Mouse (Mus musculus) CH12.LX (cell line): ENCODE measurements at regions not wholly inside any gene's neighbourhood (a gene's known extent, or its start where the extent isn't known, plus 50 kb on each side); places are given as distances from the start of the nearest gene placed in this dataset.

Source experiments
- DNase-seq: peaks from one replicate; pipeline ENCODE4 v3.0.0-alpha.2; 2013; ENCODE audit errors: extremely low read depth
- H3K27ac ChIP-seq: 2 replicates; pipeline ENCODE4 v1.5.1; 2012; ENCODE audit warnings: low read depth, mild to moderate bottlenecking, control low read depth, moderate library complexity; ENCODE audit not compliant: insufficient read depth
- H3K27me3 ChIP-seq: replicated peaks from 2 replicates; pipeline ENCODE3; 2012; ENCODE audit warnings: inconsistent platforms
- H3K36me3 ChIP-seq, 2 experiments: replicated peaks in 1 of 2; 2 replicates each; pipeline versions ENCODE3 to v1.6.1; 2012; ENCODE audit warnings: inconsistent platforms in 1 of 2, low read length in 1 of 2, mild to moderate bottlenecking in 1 of 2, mixed read lengths in 1 of 2, moderate library complexity in 1 of 2; ENCODE audit not compliant: control insufficient read depth in 1 of 2, insufficient read depth in 1 of 2
- H3K4me1 ChIP-seq, 2 experiments: 2 replicates each; pipeline ENCODE4 v1.6.1; 2012; ENCODE audit warnings: inconsistent platforms in 1 of 2, moderate library complexity in 1 of 2; ENCODE audit not compliant: insufficient read depth in 2 of 2, control insufficient read depth in 1 of 2
- H3K4me2 ChIP-seq: 2 replicates; pipeline ENCODE4 v1.6.1; 2012; ENCODE audit warnings: low read depth, mild to moderate bottlenecking, control low read depth; ENCODE audit not compliant: poor library complexity, insufficient read depth, severe bottlenecking
- H3K4me3 ChIP-seq, 3 experiments: fragments of 150-350 bp in 1 of 3; sonication (generic) in 1 of 3; replicated peaks in 1 of 3; 2 replicates each; pipeline versions ENCODE3 to v1.5.1; 2011 to 2012; ENCODE audit warnings: low read depth in 2 of 3, low read length in 2 of 3, mild to moderate bottlenecking in 2 of 3, moderate library complexity in 2 of 3, control low read depth in 1 of 3, improper control_type of control experiment in 1 of 3, inconsistent platforms in 1 of 3, mixed read lengths in 1 of 3; ENCODE audit not compliant: poor library complexity in 1 of 3
- H3K79me2 ChIP-seq: replicated peaks from 2 replicates; pipeline ENCODE4 v1.6.1; 2012; ENCODE audit warnings: mild to moderate bottlenecking, moderate library complexity; ENCODE audit not compliant: control insufficient read depth, poor library complexity, insufficient read depth, severe bottlenecking; ENCODE audit errors: extremely low read depth
- H3K9ac ChIP-seq: 2 replicates; pipeline ENCODE4 v1.6.1; 2012; ENCODE audit warnings: low read depth, mild to moderate bottlenecking, control low read depth, moderate library complexity; ENCODE audit not compliant: insufficient read depth
- H3K9me3 ChIP-seq: replicated peaks from 2 replicates; pipeline ENCODE3; 2012; ENCODE audit warnings: low read length, inconsistent platforms, mixed read lengths
- BHLHE40 ChIP-seq: IDR thresholded peaks from 2 replicates; pipeline ENCODE4 v1.6.1; 2011; ENCODE audit warnings: mild to moderate bottlenecking, low read depth, low read length, improper control_type of control experiment
- CHD1 ChIP-seq: IDR thresholded peaks from 2 replicates; pipeline ENCODE4 v1.6.1; 2012; ENCODE audit warnings: low read depth, low read length, improper control_type of control experiment, inconsistent platforms
- IRF4 ChIP-seq: IDR thresholded peaks from 2 replicates; pipeline ENCODE4 v1.6.1; 2014; ENCODE audit warnings: low read depth, mild to moderate bottlenecking, inconsistent platforms, low read length, improper control_type of control experiment
- JUN ChIP-seq: IDR thresholded peaks from 2 replicates; pipeline ENCODE4 v1.6.1; 2011; ENCODE audit warnings: low read depth, mild to moderate bottlenecking, low read length, improper control_type of control experiment, moderate library complexity; ENCODE audit not compliant: insufficient read depth
- MEF2A ChIP-seq: IDR thresholded peaks from 2 replicates; pipeline ENCODE4 v1.6.1; 2014; ENCODE audit warnings: low read depth, mild to moderate bottlenecking, inconsistent platforms, low read length, improper control_type of control experiment, borderline replicate concordance
- MXI1 ChIP-seq: IDR thresholded peaks from 2 replicates; pipeline ENCODE4 v1.6.1; 2011; ENCODE audit warnings: mild to moderate bottlenecking, low read depth, low read length, improper control_type of control experiment
- MYC ChIP-seq: IDR thresholded peaks from 2 replicates; pipeline ENCODE4 v1.6.1; 2011; ENCODE audit warnings: low read depth, mild to moderate bottlenecking, improper control_type of control experiment, low read length
- NELFE ChIP-seq: IDR thresholded peaks from 2 replicates; pipeline ENCODE4 v1.6.1; 2011; ENCODE audit warnings: low read depth, low read length, improper control_type of control experiment
- RAD21 ChIP-seq: IDR thresholded peaks from 2 replicates; pipeline ENCODE4 v1.6.1; 2011; ENCODE audit warnings: low read depth, mild to moderate bottlenecking, low read length, improper control_type of control experiment, moderate library complexity
- SIN3A ChIP-seq: IDR thresholded peaks from 2 replicates; pipeline ENCODE4 v1.6.1; 2012; ENCODE audit warnings: low read length, improper control_type of control experiment, inconsistent platforms
- SMC3 ChIP-seq: IDR thresholded peaks from 2 replicates; pipeline ENCODE4 v1.6.1; 2011; ENCODE audit warnings: low read depth, low read length, improper control_type of control experiment
- TCF12 ChIP-seq: IDR thresholded peaks from 2 replicates; pipeline ENCODE4 v1.6.1; 2014; ENCODE audit warnings: low read depth, mild to moderate bottlenecking, inconsistent platforms, low read length, improper control_type of control experiment
- UBTF ChIP-seq: IDR thresholded peaks from 2 replicates; pipeline ENCODE4 v1.6.1; 2012; ENCODE audit warnings: low read depth, mild to moderate bottlenecking, inconsistent platforms, low read length, improper control_type of control experiment, moderate library complexity
- USF2 ChIP-seq: conservative IDR thresholded peaks from 2 replicates; pipeline ENCODE4 v1.6.1; 2011; ENCODE audit warnings: low read depth, low read length, improper control_type of control experiment
- ZC3H11A ChIP-seq: IDR thresholded peaks from 2 replicates; pipeline ENCODE4 v1.6.1; 2012; ENCODE audit warnings: low read depth, mild to moderate bottlenecking, inconsistent platforms, low read length, improper control_type of control experiment
- ZMIZ1 ChIP-seq: IDR thresholded peaks from 2 replicates; pipeline ENCODE4 v1.6.1; 2012; ENCODE audit warnings: low read depth, mild to moderate bottlenecking, inconsistent platforms, low read length, improper control_type of control experiment
- ZNF384 ChIP-seq: IDR thresholded peaks from 2 replicates; pipeline ENCODE4 v1.6.1; 2012; ENCODE audit warnings: low read depth, low read length, improper control_type of control experiment, inconsistent platforms
- dilution Hi-C: fragments of 300-500 bp; cut with MboI; formaldehyde crosslinking; loops from 2 replicates; pipeline ENCODE4 v1.14.3; 2020; ENCODE audit warnings: low sequenced_read_pairs; ENCODE audit not compliant: extremely low pct_unique_long_range_greater_than_20kb, extremely low pct_ligation_motif_present
- in situ Hi-C: fragments of 300-500 bp; cut with MboI; formaldehyde crosslinking; loops from 3 replicates; pipeline ENCODE4 v1.14.3; 2019; ENCODE audit warnings: low sequenced_read_pairs, low pct_ligation_motif_present, low pct_unique_long_range_greater_than_20kb, mixed read lengths

- Histone ChIP-seq H3K9me3 (peaks cover 56% of the 10 kb centered on the region), H3K4me2 (no peak overlapping the region), H3K9ac (no peak overlapping the region), H3K36me3 (no peaks in the 10 kb centered on the region), H3K27ac (no peak overlapping the region), H3K27me3 (no peaks in the 10 kb centered on the region), H3K4me3 (no peak overlapping the region)
- no peak for TF ChIP-seq SMC3
- no peak for TF ChIP-seq IRF4
- no peak for TF ChIP-seq MXI1
- no peak for TF ChIP-seq UBTF
- TF ChIP-seq RAD21: no peak
- TF ChIP-seq TCF12: no peak
- no peak for TF ChIP-seq SIN3A
- TF ChIP-seq ZMIZ1: no peak
- TF ChIP-seq NELFE: no peak
- no peak for TF ChIP-seq USF2
- no peak for TF ChIP-seq ZNF384
- no peak for TF ChIP-seq ZC3H11A
- TF ChIP-seq JUN: no peak
- TF ChIP-seq MYC: no peak
- no peak for TF ChIP-seq CHD1
- no peak for TF ChIP-seq MEF2A
- no peak for TF ChIP-seq BHLHE40
- TF ChIP-seq, all 38 proteins: peak for 0
- H3K4me1 ChIP-seq: no peaks in the 10 kb centered on the region
- in situ Hi-C loops: no loop called here
- DNase-seq: no peak
- no peaks in the 10 kb centered on the region for H3K79me2 ChIP-seq
- dilution Hi-C loops: no loop called here
Measured at GRCm38 (mm10) chr15:28948245-28948644, 744.7 kb downstream of the Dnah5 start.
